Mouse (Mus musculus): Measurements from ENCODE around the gene Nuf2. TPM values are rescaled to one million over a fixed set of nuclear protein-coding genes. Genes with fewer than 3 reads are reported as not detected.
A peak's percentile ranks its signal among the peaks of the same experiment; 100 is the strongest.

The Nuf2 gene
- 100 and 107 TPM in 2 replicates for polyA plus RNA-seq (2014; fragmentation: Nextera tagmentation; extraction: Ambion mirVana)

- H3K4me2 ChIP-seq = peak within 1 kb of the TSS; percentile 77
- peak; percentile 98 for ATAC-seq (ENCODE audit: low FRiP score)
- no peaks in the 10 kb centered on the region for H3K9me3 ChIP-seq (ENCODE audit: control insufficient read depth, low read length)
- H3K4me3 ChIP-seq (ENCODE audit: low read depth, low read length) = peak within 1 kb of the TSS; percentile 67
- H3K4me1 ChIP-seq (ENCODE audit: control insufficient read depth, insufficient read depth, low read length) = peaks cover 6% of the 10 kb centered on the region
- peak within 1 kb of the TSS; percentile 74 for H3K9ac ChIP-seq (ENCODE audit: low read length)
- no peak within 1 kb of the TSS for H3K27ac ChIP-seq (ENCODE audit: low read depth, low read length)
- H3K27me3 ChIP-seq (ENCODE audit: control insufficient read depth, insufficient read depth, low read length) = no peaks in the 10 kb centered on the region
- peak; percentile 100 for DNase-seq (ENCODE audit: low spot score, missing footprints)
- WGBS = under 1% methylated on average over 39 of the region's 39 CpGs
- peaks cover 2% of the 10 kb centered on the region; the same call in 1 of the 2 replicates for H3K36me3 ChIP-seq (ENCODE audit: control insufficient read depth, insufficient read depth, low read length)
Observed at GRCm38 (mm10) chr1:169530876-169531701, at the start of gene Nuf2. Gene Nuf2 (minus strand): TSS chr1:169531464.

- no peak overlapping the region for H3K4me2 ChIP-seq
- no peak overlapping the region for H3K4me3 ChIP-seq (ENCODE audit: low read depth, low read length)
- H3K9me3 ChIP-seq (ENCODE audit: control insufficient read depth, low read length) = no peaks in the 10 kb centered on the region
- ATAC-seq (ENCODE audit: low FRiP score) (no peak), DNase-seq (ENCODE audit: low spot score, missing footprints) (no peak)
- no peak overlapping the region for H3K27ac ChIP-seq (ENCODE audit: low read depth, low read length)
- WGBS = 82% methylated on average over 3 of the region's 3 CpGs
- no peaks in the 10 kb centered on the region for H3K27me3 ChIP-seq (ENCODE audit: control insufficient read depth, insufficient read depth, low read length)
- H3K4me1 ChIP-seq (ENCODE audit: control insufficient read depth, insufficient read depth, low read length) = 0 out of 2 replicates have a peak, but pooled peaks cover 3% of the 10 kb centered on the region
- H3K9ac ChIP-seq (ENCODE audit: low read length) = no peak overlapping the region
- H3K36me3 ChIP-seq (ENCODE audit: control insufficient read depth, insufficient read depth, low read length) = no peaks in the 10 kb centered on the region
Observed at GRCm38 (mm10) chr1:169579572-169579971, 48.3 kb upstream of the Nuf2 start.

- Histone ChIP-seq H3K4me2 (no peak overlapping the region), H3K9me3 (ENCODE audit: control insufficient read depth, low read length) (no peaks in the 10 kb centered on the region), H3K36me3 (ENCODE audit: control insufficient read depth, insufficient read depth, low read length) (no peaks in the 10 kb centered on the region), H3K9ac (ENCODE audit: low read length) (no peak overlapping the region), H3K27me3 (ENCODE audit: control insufficient read depth, insufficient read depth, low read length) (no peaks in the 10 kb centered on the region), H3K27ac (ENCODE audit: low read depth, low read length) (no peak overlapping the region), H3K4me1 (ENCODE audit: control insufficient read depth, insufficient read depth, low read length) (no peaks in the 10 kb centered on the region), H3K4me3 (ENCODE audit: low read depth, low read length) (no peak overlapping the region)
- ATAC-seq (ENCODE audit: low FRiP score) (no peak), DNase-seq (ENCODE audit: low spot score, missing footprints) (no peak)
Observed at GRCm38 (mm10) chr1:169574136-169574535, 42.9 kb upstream of the Nuf2 start.

GRCm38 (mm10) chr1:169555621-169556020 is 24.4 kb upstream of the Nuf2 start:
- H3K4me2 ChIP-seq = no peak overlapping the region
- no peaks in the 10 kb centered on the region for H3K9me3 ChIP-seq (ENCODE audit: control insufficient read depth, low read length)
- no peaks in the 10 kb centered on the region for H3K36me3 ChIP-seq (ENCODE audit: control insufficient read depth, insufficient read depth, low read length)
- H3K9ac ChIP-seq (ENCODE audit: low read length) = no peak overlapping the region
- no peak for ATAC-seq (ENCODE audit: low FRiP score)
- no peaks in the 10 kb centered on the region for H3K27me3 ChIP-seq (ENCODE audit: control insufficient read depth, insufficient read depth, low read length)
- no peak overlapping the region for H3K4me3 ChIP-seq (ENCODE audit: low read depth, low read length)
- 86% methylated on average over 2 of the region's 2 CpGs for WGBS
- no peaks in the 10 kb centered on the region for H3K4me1 ChIP-seq (ENCODE audit: control insufficient read depth, insufficient read depth, low read length)
- DNase-seq (ENCODE audit: low spot score, missing footprints) = no peak
- no peak overlapping the region for H3K27ac ChIP-seq (ENCODE audit: low read depth, low read length)

- H3K27ac ChIP-seq (ENCODE audit: low read depth, low read length) = no peak overlapping the region
- no peak overlapping the region for H3K9ac ChIP-seq (ENCODE audit: low read length)
- no peak for DNase-seq (ENCODE audit: low spot score, missing footprints)
- 93% methylated on average over 4 of the region's 4 CpGs for WGBS
- H3K4me3 ChIP-seq (ENCODE audit: low read depth, low read length) = no peak overlapping the region
- H3K36me3 ChIP-seq (ENCODE audit: control insufficient read depth, insufficient read depth, low read length) = no peaks in the 10 kb centered on the region
- no peaks in the 10 kb centered on the region for H3K4me1 ChIP-seq (ENCODE audit: control insufficient read depth, insufficient read depth, low read length)
- H3K9me3 ChIP-seq (ENCODE audit: control insufficient read depth, low read length) = no peaks in the 10 kb centered on the region
- no peak overlapping the region for H3K4me2 ChIP-seq
- no peaks in the 10 kb centered on the region for H3K27me3 ChIP-seq (ENCODE audit: control insufficient read depth, insufficient read depth, low read length)
- ATAC-seq (ENCODE audit: low FRiP score) = no peak
Observed at GRCm38 (mm10) chr1:169555019-169555418, 23.8 kb upstream of the Nuf2 start.

- 84% methylated on average over 7 of the region's 7 CpGs for WGBS
- DNase-seq (ENCODE audit: low spot score, missing footprints) = no peak
- ATAC-seq (ENCODE audit: low FRiP score) = no peak
Observed at GRCm38 (mm10) chr1:169553446-169553845, 22.2 kb upstream of the Nuf2 start.

GRCm38 (mm10) chr1:169540415-169540814 is 9.2 kb upstream of the Nuf2 start:
- Histone ChIP-seq H3K36me3 (ENCODE audit: control insufficient read depth, insufficient read depth, low read length) (no peaks in the 10 kb centered on the region), H3K4me1 (ENCODE audit: control insufficient read depth, insufficient read depth, low read length) (no peaks in the 10 kb centered on the region), H3K27ac (ENCODE audit: low read depth, low read length) (no peak overlapping the region), H3K9me3 (ENCODE audit: control insufficient read depth, low read length) (no peaks in the 10 kb centered on the region), H3K27me3 (ENCODE audit: control insufficient read depth, insufficient read depth, low read length) (no peaks in the 10 kb centered on the region), H3K4me3 (ENCODE audit: low read depth, low read length) (no peak overlapping the region), H3K4me2 (no peak overlapping the region), H3K9ac (ENCODE audit: low read length) (no peak overlapping the region)
- ATAC-seq (ENCODE audit: low FRiP score) = no peak
- 82% methylated on average over 6 of the region's 6 CpGs for WGBS
- DNase-seq (ENCODE audit: low spot score, missing footprints) = no peak

More at GRCm38 (mm10) chr1:169553446-169553845, 22.2 kb upstream of the Nuf2 start:
- Histone ChIP-seq H3K9ac (ENCODE audit: low read length) (no peak overlapping the region), H3K27me3 (ENCODE audit: control insufficient read depth, insufficient read depth, low read length) (no peaks in the 10 kb centered on the region), H3K27ac (ENCODE audit: low read depth, low read length) (no peak overlapping the region), H3K36me3 (ENCODE audit: control insufficient read depth, insufficient read depth, low read length) (no peaks in the 10 kb centered on the region), H3K4me3 (ENCODE audit: low read depth, low read length) (no peak overlapping the region), H3K4me1 (ENCODE audit: control insufficient read depth, insufficient read depth, low read length) (no peaks in the 10 kb centered on the region), H3K9me3 (ENCODE audit: control insufficient read depth, low read length) (no peaks in the 10 kb centered on the region), H3K4me2 (no peak overlapping the region)

- no peaks in the 10 kb centered on the region for H3K9me3 ChIP-seq (ENCODE audit: control insufficient read depth, low read length)
- no peak overlapping the region for H3K27ac ChIP-seq (ENCODE audit: low read depth, low read length)
- DNase-seq (ENCODE audit: low spot score, missing footprints) (peak; percentile 94), ATAC-seq (ENCODE audit: low FRiP score) (peak; percentile 9)
- H3K9ac ChIP-seq (ENCODE audit: low read length) = peak overlapping the region; percentile 74
- no peaks in the 10 kb centered on the region for H3K27me3 ChIP-seq (ENCODE audit: control insufficient read depth, insufficient read depth, low read length)
- peaks cover 2% of the 10 kb centered on the region; the same call in 1 of the 2 replicates for H3K36me3 ChIP-seq (ENCODE audit: control insufficient read depth, insufficient read depth, low read length)
- WGBS = 13% methylated on average over 11 of the region's 11 CpGs
- peak overlapping the region; percentile 77 for H3K4me2 ChIP-seq
- peaks cover 6% of the 10 kb centered on the region for H3K4me1 ChIP-seq (ENCODE audit: control insufficient read depth, insufficient read depth, low read length)
- H3K4me3 ChIP-seq (ENCODE audit: low read depth, low read length) = peak overlapping the region; percentile 67
Observed at GRCm38 (mm10) chr1:169531702-169532535, 655 bp upstream of the Nuf2 start.
